Mouse (Mus musculus) frontal cortex, postnatal 36 days (tissue): ENCODE measurements around the gene Aqp11.

Experiments
- DNase-seq, 2 experiments: peaks; one replicate each; pipeline ENCODE4 v3.0.0; 2022; ENCODE audit warnings: low spot score in 2 of 2

Gene Aqp11

GRCm38 (mm10) chr7:97747787-97748497, 9.9 kb upstream of the Aqp11 start:
- DNase-seq, result peak; percentile 82 to 85

- DNase-seq, result no peak
Measured at GRCm38 (mm10) chr7:97747176-97747707, 9.2 kb upstream of the Aqp11 start.

- DNase-seq, result peak; percentile 61 to 64
Measured at GRCm38 (mm10) chr7:97745299-97745698, 7.2 kb upstream of the Aqp11 start.

GRCm38 (mm10) chr7:97741756-97742291, 3.7 kb upstream of the Aqp11 start:
- no peak for DNase-seq

- DNase-seq, result no peak
Measured at GRCm38 (mm10) chr7:97740948-97741347, 2.9 kb upstream of the Aqp11 start.

- no peak for DNase-seq
Measured at GRCm38 (mm10) chr7:97737256-97737637, 842 bp downstream of the Aqp11 start.

- no peak for DNase-seq
Measured at GRCm38 (mm10) chr7:97735886-97736420, 2.1 kb downstream of the Aqp11 start.

- DNase-seq, result no peak
Measured at GRCm38 (mm10) chr7:97735021-97735420, 3.1 kb downstream of the Aqp11 start.

GRCm38 (mm10) chr7:97733606-97734005, 4.5 kb downstream of the Aqp11 start:
- no peak for DNase-seq

- no peak for DNase-seq
Measured at GRCm38 (mm10) chr7:97730427-97730826, 7.7 kb downstream of the Aqp11 start.

- no peak for DNase-seq
Measured at GRCm38 (mm10) chr7:97728666-97729614, 9.1 kb downstream of the Aqp11 start.

- no peak for DNase-seq
Measured at GRCm38 (mm10) chr7:97726778-97727177, 11.3 kb downstream of the Aqp11 start.

- no peak for DNase-seq
Measured at GRCm38 (mm10) chr7:97726080-97726479, 12.0 kb downstream of the Aqp11 start.

GRCm38 (mm10) chr7:97725401-97725800, 12.7 kb downstream of the Aqp11 start:
- no peak for DNase-seq

- DNase-seq, result no peak
Measured at GRCm38 (mm10) chr7:97723646-97724538, 14.2 kb downstream of the Aqp11 start.

GRCm38 (mm10) chr7:97722278-97722918, 15.7 kb downstream of the Aqp11 start:
- no peak for DNase-seq

- DNase-seq, result no peak
Measured at GRCm38 (mm10) chr7:97720109-97720508, 18.0 kb downstream of the Aqp11 start.

GRCm38 (mm10) chr7:97719078-97719477, 19.0 kb downstream of the Aqp11 start:
- peak in 1 of 2 experiments; percentile 72 for DNase-seq

GRCm38 (mm10) chr7:97717326-97717725, 20.8 kb downstream of the Aqp11 start:
- no peak for DNase-seq

- no peak for DNase-seq
Measured at GRCm38 (mm10) chr7:97714651-97715050, 23.4 kb downstream of the Aqp11 start.
